Mouse (Mus musculus) bone marrow, adult 2 months (tissue): ENCODE data around the gene Cd200r2.

Experiments used
- CTCF ChIP-seq: fragments of 200-500 bp; IDR thresholded peaks from 2 replicates; pipeline ENCODE4 v1.5.1; 2011; ENCODE audit warnings: low read length, control low read depth; ENCODE audit not compliant: control insufficient read depth, insufficient read depth
- POLR2A ChIP-seq: fragments of 200-500 bp; IDR thresholded peaks from 2 replicates; pipeline ENCODE4 v1.6.1; 2011; ENCODE audit warnings: low read depth, mild to moderate bottlenecking, control low read depth, low read length, borderline replicate concordance; ENCODE audit not compliant: control insufficient read depth

DNA sequence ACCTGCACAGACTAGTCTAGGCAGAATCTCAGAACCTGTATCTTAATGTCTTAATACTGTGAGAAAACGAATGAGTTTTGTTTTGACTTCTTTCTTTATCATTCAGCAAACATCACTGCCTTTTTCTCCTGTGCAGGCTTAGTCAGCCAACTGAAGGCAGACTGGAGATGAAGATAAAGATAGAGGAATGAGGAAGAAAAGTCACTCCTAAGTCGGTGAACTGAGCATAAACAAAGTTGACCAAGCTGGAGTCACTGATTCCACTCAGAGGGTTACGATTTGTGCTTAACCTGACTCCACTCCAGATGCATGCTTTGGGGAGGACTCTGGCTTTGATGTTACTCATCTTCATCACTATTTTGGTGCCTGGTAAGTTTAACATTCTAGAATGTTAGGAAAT, 76.6 kb downstream of the Cd200r2 start, which contains the start of gene Cd200r3:
- TF ChIP-seq POLR2A (no peak), CTCF (no peak)
